Mouse (Mus musculus) megakaryocyte, embryonic 14.5 days (primary cell): Measurements from ENCODE around the gene Adgrl1.

Source experiments
- FLI1 ChIP-seq: IDR thresholded peaks from 2 replicates; pipeline ENCODE4 v1.6.1; 2012; ENCODE audit warnings: low read length, inconsistent platforms, mixed read lengths
- GATA1 ChIP-seq: IDR thresholded peaks from 3 replicates; pipeline ENCODE4 v1.6.1; 2012; ENCODE audit warnings: mixed read lengths, low read length, inconsistent platforms, borderline replicate concordance

DNA sequence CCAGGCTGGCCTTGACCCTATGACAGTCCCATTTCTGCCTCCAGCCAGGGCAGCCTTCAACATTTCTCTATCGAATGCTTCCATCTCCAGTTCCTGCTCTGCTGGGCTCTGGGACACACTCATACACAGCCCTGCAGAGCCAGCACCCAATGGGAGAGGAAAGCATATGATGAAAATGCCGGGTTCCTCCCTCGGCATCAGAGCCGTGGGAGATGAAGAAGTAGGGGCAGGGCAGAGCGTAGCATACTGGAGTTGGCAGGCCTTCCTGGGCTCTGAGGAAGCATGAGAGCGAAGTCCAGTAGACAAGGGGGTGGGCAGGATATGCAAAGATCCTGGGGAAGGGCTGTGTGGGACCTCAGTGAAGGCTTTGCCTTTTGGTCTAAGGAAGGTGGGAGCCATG is 8.7 kb downstream of the Adgrl1 start:
- no peak for TF ChIP-seq GATA1
- no peak for TF ChIP-seq FLI1
